Mouse (Mus musculus) megakaryocyte, embryonic 14.5 days (primary cell): ENCODE results near the gene Phf23. TPM values are rescaled to one million over a fixed set of nuclear protein-coding genes. Genes with fewer than 3 reads are reported as not detected.
"Not testable (repeated sequence)": the region's sequence is repeated elsewhere in the genome, so short reads cannot be mapped to it uniquely, and the experiment has no call there.

Experiments used
- H3K27me3 ChIP-seq: replicated peaks from 2 replicates; pipeline ENCODE3; 2012; ENCODE audit warnings: inconsistent platforms
- H3K36me3 ChIP-seq: replicated peaks from 2 replicates; pipeline ENCODE3; 2012; ENCODE audit warnings: low read length, inconsistent platforms, mixed read lengths
- H3K4me1 ChIP-seq: 2 replicates; pipeline ENCODE4 v1.6.1; 2012; ENCODE audit warnings: inconsistent platforms
- H3K4me3 ChIP-seq: replicated peaks from 2 replicates; pipeline ENCODE3; 2012; ENCODE audit warnings: moderate library complexity, mild to moderate bottlenecking, inconsistent platforms
- H3K9me3 ChIP-seq: 2 replicates; pipeline ENCODE4 v1.6.1; 2012; ENCODE audit warnings: inconsistent platforms
- FLI1 ChIP-seq: IDR thresholded peaks from 2 replicates; pipeline ENCODE4 v1.6.1; 2012; ENCODE audit warnings: low read length, inconsistent platforms, mixed read lengths
- GATA1 ChIP-seq: IDR thresholded peaks from 3 replicates; pipeline ENCODE4 v1.6.1; 2012; ENCODE audit warnings: mixed read lengths, low read length, inconsistent platforms, borderline replicate concordance
- polyA plus RNA-seq: library from polyadenylated mRNA; stranded (reverse); fragments of >175 nt; gene quantifications from 2 replicates; pipeline ENCODE4 v1.2.3, GENCODE M21; 2012; ENCODE audit warnings: low replicate concordance; ENCODE audit not compliant: insufficient read depth

Gene Phf23
- 24.1 and 85.6 TPM in 2 replicates for polyA plus RNA-seq

GRCm38 (mm10) chr11:69995391-69995960 is at the start of gene Phf23:
Phf23 (plus strand) TSS chr11:69995777.
- Histone ChIP-seq H3K4me1 (peaks cover 61% of the 10 kb centered on the region), H3K9me3 (no peaks in the 10 kb centered on the region), H3K4me3 (peak within 1 kb of the TSS; percentile 99), H3K36me3 (peaks cover 56% of the 10 kb centered on the region), H3K27me3 (no peaks in the 10 kb centered on the region)
- peak; percentile 75 for TF ChIP-seq FLI1
- no peak for TF ChIP-seq GATA1

- Histone ChIP-seq H3K4me1 (peaks cover 24% of the 10 kb centered on the region), H3K9me3 (no peaks in the 10 kb centered on the region), H3K27me3 (peaks cover 86% of the 10 kb centered on the region), H3K4me3 (no peak overlapping the region), H3K36me3 (no peaks in the 10 kb centered on the region)
- TF ChIP-seq FLI1 (no peak), GATA1 (no peak)
Observed at GRCm38 (mm10) chr11:69945997-69946891, 49.3 kb upstream of the Phf23 start.

GRCm38 (mm10) chr11:69947337-69948065 is 48.1 kb upstream of the Phf23 start:
- Histone ChIP-seq H3K4me1 (peaks cover 29% of the 10 kb centered on the region), H3K9me3 (no peaks in the 10 kb centered on the region), H3K27me3 (peaks cover 82% of the 10 kb centered on the region), H3K4me3 (peak overlapping the region; percentile 90), H3K36me3 (no peaks in the 10 kb centered on the region)
- TF ChIP-seq GATA1: no peak

- peak within 1 kb of the TSS; percentile 90 for H3K4me3 ChIP-seq
- no peaks in the 10 kb centered on the region for H3K36me3 ChIP-seq
- TF ChIP-seq GATA1 (no peak), FLI1 (no peak)
- H3K9me3 ChIP-seq: no peaks in the 10 kb centered on the region
- peaks cover 30% of the 10 kb centered on the region for H3K4me1 ChIP-seq
- peaks cover 82% of the 10 kb centered on the region for H3K27me3 ChIP-seq
Observed at GRCm38 (mm10) chr11:69948066-69948762, 47.4 kb upstream of the Phf23 start, which contains the start of gene Slc2a4. Slc2a4 (minus strand) TSS chr11:69948188.

GRCm38 (mm10) chr11:69948763-69949150 is 46.8 kb upstream of the Phf23 start:
- no peak for TF ChIP-seq FLI1
- no peak for TF ChIP-seq GATA1
- Histone ChIP-seq H3K27me3 (peaks cover 81% of the 10 kb centered on the region), H3K4me3 (peak overlapping the region; percentile 90), H3K9me3 (no peaks in the 10 kb centered on the region), H3K36me3 (no peaks in the 10 kb centered on the region), H3K4me1 (peaks cover 34% of the 10 kb centered on the region)

- TF ChIP-seq FLI1 (no peak), GATA1 (no peak)
- Histone ChIP-seq H3K27me3 (peaks cover 69% of the 10 kb centered on the region), H3K4me3 (no peak overlapping the region), H3K4me1 (peaks cover 34% of the 10 kb centered on the region), H3K36me3 (no peaks in the 10 kb centered on the region), H3K9me3 (no peaks in the 10 kb centered on the region)
Observed at GRCm38 (mm10) chr11:69950807-69951459, 44.6 kb upstream of the Phf23 start.

GRCm38 (mm10) chr11:69952274-69952673 is 43.3 kb upstream of the Phf23 start:
- TF ChIP-seq GATA1 (no peak), FLI1 (no peak)
- peaks cover 34% of the 10 kb centered on the region for H3K4me1 ChIP-seq
- no peaks in the 10 kb centered on the region for H3K36me3 ChIP-seq
- H3K9me3 ChIP-seq: no peaks in the 10 kb centered on the region
- H3K4me3 ChIP-seq: no peak overlapping the region
- H3K27me3 ChIP-seq: peaks cover 60% of the 10 kb centered on the region

- Histone ChIP-seq H3K27me3 (peaks cover 49% of the 10 kb centered on the region), H3K4me1 (peaks cover 23% of the 10 kb centered on the region), H3K36me3 (no peaks in the 10 kb centered on the region), H3K4me3 (no peak overlapping the region), H3K9me3 (no peaks in the 10 kb centered on the region)
- TF ChIP-seq GATA1 (no peak), FLI1 (no peak)
Observed at GRCm38 (mm10) chr11:69953267-69953915, 42.2 kb upstream of the Phf23 start.

GRCm38 (mm10) chr11:69955618-69956017 is 40.0 kb upstream of the Phf23 start:
- not testable (repeated sequence) for H3K36me3 ChIP-seq, H3K4me3 ChIP-seq, H3K9me3 ChIP-seq
- Histone ChIP-seq H3K4me1 (peaks cover 16% of the 10 kb centered on the region), H3K27me3 (peaks cover 47% of the 10 kb centered on the region)
